In genomic region chr13:28616645-28617381, GRCm38 (mm10) we compare ENCODE assay signal across 22 mouse cellular contexts.
DNase-seq lines count a peak whose midpoint lies in the region; ATAC-seq and TF ChIP-seq lines count a peak whose summit lies in the region.
"Had no signal": no experiment of that assay in that cellular context is flagged by ENCODE, and none has a peak within 500 bp of the region (broad histone marks: within the 10 kb centered on the region; RNA-seq: fewer than 3 reads in every experiment).

No protein-coding gene starts in this region.

- no peaks in the 10 kb centered on the region for H3K4me1 ChIP-seq in lung, adult 2 months (ENCODE audit: control insufficient read depth, insufficient read depth, low read length)
- H3K4me1 ChIP-seq: embryonic facial prominence, embryonic 15.5 days; limb, embryonic 15.5 days had no signal

- WGBS in lung, adult 2 months: 69% methylated on average over 9 of the region's 9 CpGs

- no peak overlapping the region for H3K4me3 ChIP-seq in lung, adult 2 months (replicated peaks; ENCODE audit: extremely low read depth, low read depth, low read length)
- H3K4me3 ChIP-seq: embryonic facial prominence, embryonic 15.5 days; forebrain, embryonic 10.5 days; heart, adult 2 months; limb, embryonic 15.5 days; midbrain, embryonic 10.5 days had no signal

- DNase-seq in layer of hippocampus, adult 11-12 months (ENCODE audit: low spot score): peak; percentile 10
- no peak for DNase-seq in layer of hippocampus, adult 9-10 months (ENCODE audit: low spot score)
- peak; percentile 8 for DNase-seq in lung, postnatal 25 days (ENCODE audit: low spot score)
- no peak for DNase-seq in lung, adult 2 months
- peak; percentile 32 for DNase-seq in skeletal muscle tissue, adult 2 months (ENCODE audit: low read depth, low spot score)
- DNase-seq in cerebellum, postnatal 10 days: no peak
- DNase-seq in frontal cortex, postnatal 14 days (ENCODE audit: low spot score in 2 of 2): no peak
- DNase-seq: cerebellum, postnatal 14 days; embryo, embryonic 11 days; forebrain, postnatal 0 days; kidney, adult 8-10 months; kidney, postnatal 14 days; layer of hippocampus, postnatal 36 days; lung, embryonic 14.5 days; right cerebral cortex, adult 18-20 months; thymus, postnatal 25 days had no signal

- ATAC-seq in hematopoietic stem cell, adult 5-6 weeks (replicated peaks in 1 of 2; ENCODE audit: insufficient read depth in 1 of 2, low FRiP score in 2 of 2, low TSS enrichment in 1 of 2, low read depth in 1 of 2, poor library complexity in 2 of 2, severe bottlenecking in 2 of 2): peak; percentile 74 to 79
- ATAC-seq: forebrain, postnatal 0 days had no signal

- no peak for TF ChIP-seq CTCF in lung, adult 2 months (IDR thresholded peaks at IDR 0.05; ENCODE audit: insufficient read depth, low read length)

- TF ChIP-seq POLR2A in lung, adult 2 months (IDR thresholded peaks at IDR 0.05; ENCODE audit: borderline replicate concordance, extremely low read depth, low read depth, low read length): no peak

Comparison
In these comparisons a context has a peak if more than half of its experiments do, and no peak if none do; other contexts are left out.
1. DNase-seq: peak in layer of hippocampus, adult 11-12 months (single experiment), lung, postnatal 25 days (single experiment) and skeletal muscle tissue, adult 2 months (single experiment); none in layer of hippocampus, adult 9-10 months (single experiment), lung, adult 2 months (single experiment), cerebellum, postnatal 10 days (0 of 2) and frontal cortex, postnatal 14 days (0 of 2).